Mouse (Mus musculus): Measurements from ENCODE around the gene Ptprb.

Ptprb gene

GRCm38 (mm10) chr10:116275280-116275679, at the start of gene Ptprb:
Gene Ptprb (plus strand): TSS chr10:116275523.
- no peak for DNase-seq (ENCODE audit: low spot score)

DNA sequence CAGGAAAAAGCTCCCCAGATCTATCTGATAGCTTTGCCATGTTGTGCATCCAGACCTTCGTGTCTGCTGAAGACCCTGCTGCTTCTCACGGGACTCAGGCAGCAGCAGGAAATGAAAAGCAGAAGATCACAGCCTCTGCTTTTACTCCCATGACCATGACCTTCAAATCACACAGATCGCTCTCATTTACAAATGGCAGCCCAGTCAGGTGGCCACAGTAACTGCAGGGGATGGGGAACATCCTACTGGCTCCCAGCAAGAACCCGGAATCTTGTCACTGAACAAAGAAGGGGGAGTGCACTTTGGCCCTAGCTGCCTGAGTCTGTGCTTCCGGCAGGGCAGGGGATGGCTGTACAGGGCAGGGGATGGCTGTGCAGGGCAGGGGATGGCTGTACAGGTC, 40.0 kb upstream of the Ptprb start:
- DNase-seq (ENCODE audit: low spot score) = no peak

- DNase-seq (ENCODE audit: low spot score) = no peak
These were observed 33.1 kb upstream of the Ptprb start for GRCm38 (mm10) chr10:116242200-116242599.

DNA sequence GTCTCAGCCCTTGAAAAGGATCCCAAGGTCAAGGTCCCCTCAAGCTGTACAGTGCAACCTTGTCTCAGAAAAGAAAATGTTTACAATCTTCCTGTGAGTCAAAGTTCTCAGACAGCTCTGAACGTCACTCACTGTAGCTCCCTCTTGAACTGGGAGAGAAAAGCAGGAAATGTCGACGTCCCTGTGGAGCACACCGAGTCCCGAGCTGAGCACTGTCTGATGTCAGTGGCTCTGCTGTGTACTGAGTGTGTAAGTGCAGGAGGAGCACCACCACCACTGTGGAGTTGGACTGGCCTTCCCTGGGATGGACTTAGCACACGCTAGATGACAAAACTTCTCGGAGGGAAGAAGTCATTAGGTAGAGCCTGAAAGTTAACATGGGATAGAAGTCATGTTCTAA, 31.9 kb upstream of the Ptprb start:
- DNase-seq (ENCODE audit: low spot score) = no peak

GRCm38 (mm10) chr10:116245632-116246031, 29.7 kb upstream of the Ptprb start:
- DNase-seq (ENCODE audit: low spot score) = no peak

GRCm38 (mm10) chr10:116252668-116253067, 22.7 kb upstream of the Ptprb start:
- DNase-seq (ENCODE audit: low spot score) = no peak

- DNase-seq (ENCODE audit: low spot score) = no peak
These were observed 21.4 kb upstream of the Ptprb start for GRCm38 (mm10) chr10:116253972-116254371.

DNA sequence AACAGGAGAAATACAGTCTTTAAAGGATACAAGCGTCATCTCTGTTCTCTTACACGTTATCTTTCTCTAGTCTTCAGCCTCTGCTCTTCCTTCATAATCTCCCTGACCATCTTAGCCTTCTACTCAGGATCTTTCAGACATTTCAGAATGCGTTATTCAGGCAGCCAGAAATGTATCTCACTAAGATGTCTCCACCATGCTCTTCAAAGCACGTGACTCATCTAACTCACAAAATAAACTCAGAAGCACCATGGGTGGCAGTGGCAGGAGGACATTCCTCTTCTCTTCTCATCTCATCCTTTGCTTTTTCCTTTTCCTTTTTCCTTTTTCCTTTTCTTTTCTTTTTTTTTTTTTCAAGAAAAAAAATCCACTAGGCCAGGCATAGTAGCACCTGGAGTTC, 16.0 kb upstream of the Ptprb start:
- DNase-seq (ENCODE audit: low spot score) = no peak

GRCm38 (mm10) chr10:116260658-116261433, 14.5 kb upstream of the Ptprb start:
- no peak for DNase-seq (ENCODE audit: low spot score)

- no peak for DNase-seq (ENCODE audit: low spot score)
These were observed 13.8 kb upstream of the Ptprb start for GRCm38 (mm10) chr10:116261559-116261958.

DNA sequence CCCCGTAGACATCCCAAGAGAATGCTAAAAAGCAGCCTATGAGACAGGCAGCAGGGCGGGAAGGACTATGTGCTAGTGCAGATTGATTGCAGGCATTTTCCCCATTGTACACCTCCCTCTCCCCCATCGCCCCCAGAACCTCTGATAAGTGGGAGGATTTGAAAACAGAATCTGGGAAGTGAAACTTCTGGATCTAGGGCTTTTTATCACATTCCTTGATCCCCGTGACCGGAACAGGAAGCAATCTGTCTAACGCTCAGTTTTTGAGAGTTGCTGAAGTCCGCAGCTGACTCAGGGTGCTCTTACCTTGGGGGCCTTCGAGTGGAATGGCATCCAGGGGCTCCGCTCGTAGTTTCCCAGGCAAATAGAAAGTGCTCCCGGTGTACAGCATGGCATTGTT, 10.8 kb upstream of the Ptprb start:
- no peak for DNase-seq (ENCODE audit: low spot score)

DNA sequence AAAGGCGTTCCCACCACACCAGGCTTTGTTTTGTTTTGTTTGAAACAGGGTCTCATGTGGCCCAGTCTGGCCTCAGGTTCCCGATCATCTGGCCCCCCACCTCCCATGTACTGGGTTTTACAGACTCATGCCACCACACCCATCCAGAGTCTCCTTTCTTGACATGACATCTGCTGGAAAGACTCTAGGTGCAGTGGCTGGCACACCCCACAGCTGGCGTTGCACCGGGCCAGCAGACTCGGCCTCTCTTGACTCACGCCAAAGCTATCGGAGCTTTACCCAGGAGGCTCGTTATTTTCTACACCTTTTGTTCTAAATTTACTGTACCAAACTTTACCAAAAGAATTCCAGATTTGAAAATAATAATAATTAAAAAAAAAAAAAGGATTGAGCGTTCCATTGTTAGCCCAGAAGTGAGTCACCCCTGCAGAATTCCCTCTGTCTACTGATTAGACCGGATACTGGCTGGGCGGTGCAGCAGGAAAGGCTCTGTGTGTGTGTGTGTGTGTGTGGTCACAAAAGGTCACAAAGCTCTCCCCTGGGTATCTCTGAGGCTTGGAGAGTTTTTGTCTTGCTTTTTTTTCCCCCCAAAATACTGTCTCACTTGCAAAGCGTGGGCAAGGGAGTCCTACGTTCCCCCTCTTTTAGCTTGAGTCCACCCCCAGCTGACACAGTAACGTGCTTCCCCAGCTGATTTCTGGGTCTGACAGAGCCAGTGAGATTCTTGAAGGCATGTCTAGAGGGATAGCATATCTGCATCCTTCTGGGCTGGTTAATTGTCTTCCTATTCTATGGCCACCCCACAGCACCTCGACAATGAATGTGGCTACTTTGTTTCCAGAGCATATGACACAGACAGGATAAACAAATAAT, 8.5 kb upstream of the Ptprb start:
- no peak for DNase-seq (ENCODE audit: low spot score)

DNA sequence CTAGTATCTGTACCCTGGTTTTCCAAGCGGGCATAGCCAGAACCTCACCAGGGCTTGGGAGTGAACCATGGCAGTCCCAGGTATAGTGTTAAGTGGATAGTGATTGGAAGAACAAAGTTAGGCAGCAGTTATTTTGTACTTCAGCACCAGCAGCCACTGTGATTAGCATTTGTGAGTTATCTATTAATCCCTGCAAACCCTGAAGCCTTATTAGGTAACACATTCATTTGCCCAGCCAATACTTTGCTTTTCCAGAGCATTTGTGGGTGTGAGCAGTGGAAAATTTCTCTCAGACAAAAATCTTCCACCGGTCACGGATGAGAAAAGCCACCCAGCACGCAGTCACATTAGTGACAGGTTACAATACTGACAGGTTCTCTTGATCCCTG, 7.9 kb upstream of the Ptprb start:
- no peak for DNase-seq (ENCODE audit: low spot score)

GRCm38 (mm10) chr10:116268343-116268742, 7.0 kb upstream of the Ptprb start:
- DNase-seq (ENCODE audit: low spot score) = no peak

GRCm38 (mm10) chr10:116270646-116271469, 4.5 kb upstream of the Ptprb start:
- DNase-seq (ENCODE audit: low spot score) = peak; percentile 12

DNA sequence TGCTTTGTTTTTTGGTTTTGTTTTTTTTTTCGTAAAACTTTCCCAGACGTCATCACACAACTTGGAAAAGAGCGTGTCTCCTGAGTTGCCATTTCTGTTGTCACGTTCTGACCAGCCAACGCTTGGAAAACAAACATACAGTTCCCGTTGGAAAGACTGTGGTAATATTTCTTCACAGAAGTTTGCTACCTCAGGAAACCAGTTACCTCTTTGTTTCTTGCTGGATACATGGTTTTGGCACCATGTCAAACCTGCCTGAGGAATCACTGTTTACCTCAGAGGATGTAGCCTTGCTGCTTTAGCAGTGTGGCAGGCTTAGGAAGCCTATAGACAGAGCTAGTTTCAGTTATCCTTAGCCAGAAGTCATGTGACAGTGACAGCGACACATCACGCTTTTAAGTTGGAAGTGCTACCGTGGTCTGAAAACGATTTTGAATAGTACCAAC, 3.8 kb upstream of the Ptprb start:
- DNase-seq (ENCODE audit: low spot score) = no peak

DNA sequence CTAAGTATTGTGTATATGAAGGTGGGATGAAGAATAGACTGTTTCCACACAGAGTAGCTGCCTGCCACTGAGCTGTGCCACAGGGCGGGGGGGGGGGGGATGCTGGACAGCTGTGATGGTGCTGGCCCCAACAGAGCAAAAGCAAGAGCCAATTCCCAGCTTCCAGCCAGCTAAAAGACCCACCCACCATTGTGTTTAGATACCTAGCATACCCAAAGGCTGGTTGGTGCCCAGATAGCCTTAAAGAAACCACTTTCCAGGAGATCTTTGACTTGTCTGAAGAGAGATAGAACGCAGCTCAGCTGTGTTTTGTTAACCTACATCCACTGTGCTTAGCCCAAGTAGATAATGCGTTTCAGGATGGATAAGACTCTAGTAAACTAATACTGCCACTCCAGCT, 3.2 kb upstream of the Ptprb start:
- DNase-seq (ENCODE audit: low spot score) = no peak

GRCm38 (mm10) chr10:116286697-116287344, 11.5 kb downstream of the Ptprb start:
- no peak for DNase-seq (ENCODE audit: low spot score)

- DNase-seq (ENCODE audit: low spot score) = no peak
These were observed 12.8 kb downstream of the Ptprb start for GRCm38 (mm10) chr10:116288130-116288529.

- DNase-seq (ENCODE audit: low spot score) = no peak
These were observed 15.2 kb downstream of the Ptprb start for GRCm38 (mm10) chr10:116290483-116290882.

- DNase-seq (ENCODE audit: low spot score) = no peak
These were observed 15.9 kb downstream of the Ptprb start for GRCm38 (mm10) chr10:116291153-116291755.
